Mouse (Mus musculus): ENCODE data around the gene Ltbp4. TPM values are rescaled to one million over a fixed set of nuclear protein-coding genes. Genes with fewer than 3 reads are reported as not detected.

Ltbp4 gene
- polyA plus RNA-seq, 1 experiment from 2014 or later = 5.8 TPM

DNA sequence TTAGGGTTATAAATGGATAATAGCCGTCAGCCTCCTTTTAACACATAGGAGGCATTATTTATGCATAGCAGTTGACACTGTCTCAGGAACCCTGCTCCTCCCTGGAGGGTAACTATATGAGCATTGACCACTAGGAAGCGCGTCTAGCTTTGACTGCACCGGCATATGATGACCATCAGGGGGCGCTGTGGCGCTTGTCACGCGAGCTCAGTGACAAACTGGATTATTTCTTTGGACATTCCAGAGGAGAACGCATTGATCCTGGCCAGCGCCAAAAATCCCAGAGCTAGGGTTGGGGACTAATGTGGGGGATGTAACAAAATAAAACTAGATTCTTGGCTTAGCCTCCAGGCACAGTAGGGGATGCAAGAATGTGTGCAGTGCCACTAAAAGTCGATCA, 35.3 kb downstream of the Ltbp4 start:
- no peaks in the 10 kb centered on the region for H3K27me3 ChIP-seq (ENCODE audit: control insufficient read depth, insufficient read depth, low read length)
- H3K4me3 ChIP-seq (ENCODE audit: low read depth, low read length) = no peak overlapping the region
- no peak overlapping the region for H3K9ac ChIP-seq (ENCODE audit: low read length)
- no peaks in the 10 kb centered on the region for H3K4me1 ChIP-seq (ENCODE audit: control insufficient read depth, insufficient read depth, low read length)
- DNase-seq (ENCODE audit: low spot score, missing footprints) = peak; percentile 94
- H3K9me3 ChIP-seq (ENCODE audit: control insufficient read depth, low read length) = no peaks in the 10 kb centered on the region
- 12% methylated on average over 11 of the region's 11 CpGs for WGBS
- ATAC-seq (ENCODE audit: low FRiP score) = no peak; the same call in 1 of the 2 replicates
- H3K4me2 ChIP-seq = no peak overlapping the region
- no peak overlapping the region for H3K27ac ChIP-seq (ENCODE audit: low read depth, low read length)
- no peaks in the 10 kb centered on the region for H3K36me3 ChIP-seq (ENCODE audit: control insufficient read depth, insufficient read depth, low read length)

DNA sequence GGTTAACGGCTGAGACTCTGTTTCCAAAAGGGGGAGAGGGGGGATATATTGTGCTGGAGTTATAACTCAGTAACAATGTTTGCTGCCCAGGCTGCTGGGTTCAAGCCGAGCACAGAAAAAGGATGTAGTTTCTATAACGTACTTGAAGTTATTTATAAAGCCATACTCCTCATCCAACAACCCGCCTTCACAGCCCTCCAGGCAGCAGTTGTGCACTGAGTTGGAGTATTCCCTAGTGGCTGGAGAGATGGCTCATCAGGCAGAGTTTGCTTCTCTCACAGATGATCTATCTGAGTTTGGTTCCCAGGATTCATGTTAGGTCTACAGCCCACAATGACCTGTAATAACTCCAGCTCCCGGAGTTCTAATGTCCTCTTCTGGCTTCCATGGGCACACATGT, 36.7 kb downstream of the Ltbp4 start:
- no peaks in the 10 kb centered on the region for H3K9me3 ChIP-seq (ENCODE audit: control insufficient read depth, low read length)
- H3K4me2 ChIP-seq = no peak overlapping the region
- no peak for DNase-seq (ENCODE audit: low spot score, missing footprints)
- no peaks in the 10 kb centered on the region for H3K4me1 ChIP-seq (ENCODE audit: control insufficient read depth, insufficient read depth, low read length)
- WGBS = 82% methylated on average over 5 of the region's 5 CpGs
- no peak overlapping the region for H3K9ac ChIP-seq (ENCODE audit: low read length)
- H3K36me3 ChIP-seq (ENCODE audit: control insufficient read depth, insufficient read depth, low read length) = no peaks in the 10 kb centered on the region
- H3K27me3 ChIP-seq (ENCODE audit: control insufficient read depth, insufficient read depth, low read length) = no peaks in the 10 kb centered on the region
- ATAC-seq (ENCODE audit: low FRiP score) = no peak
- no peak overlapping the region for H3K4me3 ChIP-seq (ENCODE audit: low read depth, low read length)
- no peak overlapping the region for H3K27ac ChIP-seq (ENCODE audit: low read depth, low read length)

- Histone ChIP-seq H3K9me3 (ENCODE audit: control insufficient read depth, low read length) (no peaks in the 10 kb centered on the region), H3K9ac (ENCODE audit: low read length) (no peak overlapping the region), H3K4me1 (ENCODE audit: control insufficient read depth, insufficient read depth, low read length) (no peaks in the 10 kb centered on the region), H3K27me3 (ENCODE audit: control insufficient read depth, insufficient read depth, low read length) (no peaks in the 10 kb centered on the region), H3K36me3 (ENCODE audit: control insufficient read depth, insufficient read depth, low read length) (no peaks in the 10 kb centered on the region), H3K27ac (ENCODE audit: low read depth, low read length) (no peak overlapping the region), H3K4me3 (ENCODE audit: low read depth, low read length) (no peak overlapping the region), H3K4me2 (no peak overlapping the region)
- 85% methylated on average over 4 of the region's 4 CpGs for WGBS
- no peak for DNase-seq (ENCODE audit: low spot score, missing footprints)
- no peak for ATAC-seq (ENCODE audit: low FRiP score)
Observed at GRCm38 (mm10) chr7:27300351-27300750, 37.1 kb downstream of the Ltbp4 start.

DNA sequence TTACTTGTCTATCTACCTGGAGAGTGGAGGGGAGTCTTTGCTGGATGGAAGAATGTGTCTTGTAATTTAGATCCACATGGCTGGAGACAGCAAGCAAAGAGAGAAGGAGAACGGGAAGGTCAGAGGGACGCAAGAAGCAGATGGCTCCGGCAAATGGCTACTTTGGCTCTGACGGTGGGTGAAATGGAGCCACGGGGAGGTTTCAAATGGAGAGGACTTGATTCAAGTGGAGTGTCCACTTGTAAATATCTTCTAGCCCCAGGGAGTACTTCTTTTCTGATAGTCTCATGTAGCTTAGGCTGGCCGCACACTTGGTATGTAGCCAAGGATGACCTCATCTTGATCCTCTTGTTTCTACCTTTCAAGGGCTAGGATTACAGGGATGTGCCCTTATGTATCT, 38.7 kb downstream of the Ltbp4 start:
- WGBS = 90% methylated on average over 6 of the region's 6 CpGs
- no peaks in the 10 kb centered on the region for H3K36me3 ChIP-seq (ENCODE audit: control insufficient read depth, insufficient read depth, low read length)
- no peak overlapping the region for H3K4me3 ChIP-seq (ENCODE audit: low read depth, low read length)
- no peaks in the 10 kb centered on the region for H3K27me3 ChIP-seq (ENCODE audit: control insufficient read depth, insufficient read depth, low read length)
- ATAC-seq (ENCODE audit: low FRiP score) (no peak), DNase-seq (ENCODE audit: low spot score, missing footprints) (no peak)
- no peaks in the 10 kb centered on the region for H3K9me3 ChIP-seq (ENCODE audit: control insufficient read depth, low read length)
- H3K4me2 ChIP-seq = no peak overlapping the region
- H3K9ac ChIP-seq (ENCODE audit: low read length) = no peak overlapping the region
- H3K27ac ChIP-seq (ENCODE audit: low read depth, low read length) = no peak overlapping the region
- H3K4me1 ChIP-seq (ENCODE audit: control insufficient read depth, insufficient read depth, low read length) = no peaks in the 10 kb centered on the region

- no peak overlapping the region for H3K4me2 ChIP-seq
- ATAC-seq (ENCODE audit: low FRiP score) = no peak
- no peaks in the 10 kb centered on the region for H3K4me1 ChIP-seq (ENCODE audit: control insufficient read depth, insufficient read depth, low read length)
- no peaks in the 10 kb centered on the region for H3K9me3 ChIP-seq (ENCODE audit: control insufficient read depth, low read length)
- no peaks in the 10 kb centered on the region for H3K27me3 ChIP-seq (ENCODE audit: control insufficient read depth, insufficient read depth, low read length)
- no peaks in the 10 kb centered on the region for H3K36me3 ChIP-seq (ENCODE audit: control insufficient read depth, insufficient read depth, low read length)
- H3K27ac ChIP-seq (ENCODE audit: low read depth, low read length) = no peak overlapping the region
- WGBS = 90% methylated on average over 16 of the region's 16 CpGs
- no peak overlapping the region for H3K9ac ChIP-seq (ENCODE audit: low read length)
- DNase-seq (ENCODE audit: low spot score, missing footprints) = no peak
- H3K4me3 ChIP-seq (ENCODE audit: low read depth, low read length) = no peak overlapping the region
Observed at GRCm38 (mm10) chr7:27298033-27298610, 39.4 kb downstream of the Ltbp4 start.

DNA sequence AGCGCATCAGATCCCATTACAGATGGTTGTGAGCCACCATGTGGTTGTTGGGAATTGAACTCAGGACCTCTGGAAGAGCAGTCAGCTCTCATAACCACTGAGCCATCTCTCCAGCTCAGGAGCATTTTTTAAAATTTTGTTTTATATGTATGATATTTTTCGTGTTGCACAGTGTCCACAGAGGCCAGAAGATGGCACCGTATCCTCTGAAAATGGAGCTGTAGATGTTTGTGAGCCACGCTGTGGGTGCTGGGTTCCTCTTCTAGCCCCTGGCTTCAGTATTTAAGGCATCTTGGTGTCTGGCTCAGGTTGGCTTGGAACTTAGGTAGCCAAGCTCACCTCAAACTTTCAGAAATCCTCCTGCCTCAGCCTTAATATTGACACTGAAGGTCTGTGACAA, 41.0 kb downstream of the Ltbp4 start:
- Histone ChIP-seq H3K27me3 (ENCODE audit: control insufficient read depth, insufficient read depth, low read length) (no peaks in the 10 kb centered on the region), H3K4me2 (no peak overlapping the region), H3K9me3 (ENCODE audit: control insufficient read depth, low read length) (no peaks in the 10 kb centered on the region), H3K27ac (ENCODE audit: low read depth, low read length) (no peak overlapping the region), H3K4me3 (ENCODE audit: low read depth, low read length) (no peak overlapping the region), H3K4me1 (ENCODE audit: control insufficient read depth, insufficient read depth, low read length) (no peaks in the 10 kb centered on the region), H3K9ac (ENCODE audit: low read length) (no peak overlapping the region), H3K36me3 (ENCODE audit: control insufficient read depth, insufficient read depth, low read length) (no peaks in the 10 kb centered on the region)
- no peak for ATAC-seq (ENCODE audit: low FRiP score)
- no peak for DNase-seq (ENCODE audit: low spot score, missing footprints)
- 94% methylated on average over 4 of the region's 4 CpGs for WGBS

- H3K4me2 ChIP-seq = no peak overlapping the region
- WGBS = 82% methylated on average over 4 of the region's 4 CpGs
Observed at GRCm38 (mm10) chr7:27295956-27296355, 41.5 kb downstream of the Ltbp4 start.

GRCm38 (mm10) chr7:27291795-27292466, 45.6 kb downstream of the Ltbp4 start:
- no peaks in the 10 kb centered on the region for H3K27me3 ChIP-seq (ENCODE audit: control insufficient read depth, insufficient read depth, low read length)
- 74% methylated on average over 12 of the region's 12 CpGs for WGBS
- H3K27ac ChIP-seq (ENCODE audit: low read depth, low read length) = no peak overlapping the region
- H3K4me3 ChIP-seq (ENCODE audit: low read depth, low read length) = no peak overlapping the region
- no peaks in the 10 kb centered on the region for H3K36me3 ChIP-seq (ENCODE audit: control insufficient read depth, insufficient read depth, low read length)
- no peak for DNase-seq (ENCODE audit: low spot score, missing footprints)
- no peaks in the 10 kb centered on the region for H3K4me1 ChIP-seq (ENCODE audit: control insufficient read depth, insufficient read depth, low read length)
- no peaks in the 10 kb centered on the region for H3K9me3 ChIP-seq (ENCODE audit: control insufficient read depth, low read length)
- H3K4me2 ChIP-seq = no peak overlapping the region
- H3K9ac ChIP-seq (ENCODE audit: low read length) = no peak overlapping the region
- no peak for ATAC-seq (ENCODE audit: low FRiP score)

More at GRCm38 (mm10) chr7:27295956-27296355, 41.5 kb downstream of the Ltbp4 start:
- no peak for DNase-seq (ENCODE audit: low spot score, missing footprints)
- Histone ChIP-seq H3K27me3 (ENCODE audit: control insufficient read depth, insufficient read depth, low read length) (no peaks in the 10 kb centered on the region), H3K9me3 (ENCODE audit: control insufficient read depth, low read length) (no peaks in the 10 kb centered on the region), H3K27ac (ENCODE audit: low read depth, low read length) (no peak overlapping the region), H3K9ac (ENCODE audit: low read length) (no peak overlapping the region), H3K4me3 (ENCODE audit: low read depth, low read length) (no peak overlapping the region), H3K4me1 (ENCODE audit: control insufficient read depth, insufficient read depth, low read length) (no peaks in the 10 kb centered on the region), H3K36me3 (ENCODE audit: control insufficient read depth, insufficient read depth, low read length) (no peaks in the 10 kb centered on the region)
- no peak for ATAC-seq (ENCODE audit: low FRiP score)

DNA sequence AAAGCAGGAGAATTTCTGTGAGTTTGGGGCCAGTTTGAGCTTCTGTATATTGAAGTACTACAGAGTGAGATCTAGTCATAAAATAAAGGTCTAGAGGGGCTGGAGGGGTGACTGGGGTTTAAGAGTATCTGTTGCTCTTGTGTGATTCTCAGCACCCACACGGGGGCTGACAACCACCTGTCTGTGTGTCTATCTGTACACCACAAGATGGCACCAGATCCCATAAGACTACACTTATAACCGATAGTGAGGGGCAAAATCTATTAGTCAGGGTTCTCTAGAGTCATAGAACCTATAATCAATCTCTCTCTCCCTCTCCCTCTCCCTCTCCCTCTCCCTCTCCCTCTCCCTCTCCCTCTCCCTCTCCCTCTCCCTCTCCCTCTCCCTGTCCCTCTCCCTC, 46.9 kb downstream of the Ltbp4 start:
- Histone ChIP-seq H3K36me3 (ENCODE audit: control insufficient read depth, insufficient read depth, low read length) (no peaks in the 10 kb centered on the region), H3K27me3 (ENCODE audit: control insufficient read depth, insufficient read depth, low read length) (no peaks in the 10 kb centered on the region), H3K4me2 (no peak overlapping the region), H3K9me3 (ENCODE audit: control insufficient read depth, low read length) (no peaks in the 10 kb centered on the region), H3K4me3 (ENCODE audit: low read depth, low read length) (no peak overlapping the region), H3K27ac (ENCODE audit: low read depth, low read length) (no peak overlapping the region), H3K4me1 (ENCODE audit: control insufficient read depth, insufficient read depth, low read length) (no peaks in the 10 kb centered on the region), H3K9ac (ENCODE audit: low read length) (no peak overlapping the region)
- DNase-seq (ENCODE audit: low spot score, missing footprints) = no peak
- WGBS = 75% methylated on average over 2 of the region's 2 CpGs
- no peak for ATAC-seq (ENCODE audit: low FRiP score)

All from midbrain, embryonic 11.5 days (tissue).